Mouse (Mus musculus) kidney, adult 2 months (tissue): ENCODE measurements around the gene Osbpl2.

ENCODE experiments used
- CTCF ChIP-seq: fragments of 200-500 bp; conservative IDR thresholded peaks from 2 replicates; pipeline ENCODE4 v1.5.1; 2011; ENCODE audit warnings: low read depth, mild to moderate bottlenecking, control low read depth, low read length, moderate library complexity, mixed read lengths; ENCODE audit not compliant: insufficient read depth, insufficient read length
- POLR2A ChIP-seq: fragments of 200-500 bp; IDR thresholded peaks from one replicate; pipeline ENCODE4 v1.6.1; 2011; ENCODE audit warnings: low read depth, low read length, control low read depth

DNA sequence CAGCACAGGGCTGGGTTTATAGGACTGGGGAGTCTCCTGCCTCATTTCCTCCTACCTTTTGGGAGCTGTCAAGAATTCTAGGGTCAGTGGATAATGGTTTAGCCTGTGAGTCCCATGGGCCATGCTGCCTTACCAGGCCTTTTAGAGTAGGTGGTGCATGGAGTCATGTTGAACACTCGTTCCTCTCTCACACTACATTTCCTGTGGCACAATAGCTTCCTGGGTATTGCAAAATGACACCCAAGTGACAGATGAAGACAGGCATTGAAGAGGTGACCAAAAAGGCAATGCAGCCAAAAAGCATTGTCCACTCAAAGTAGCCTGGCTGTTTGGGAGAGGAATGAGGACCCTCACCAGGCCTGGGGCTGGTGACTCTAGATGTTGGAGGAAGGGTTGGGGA, 8.6 kb downstream of the Osbpl2 start:
- TF ChIP-seq CTCF (no peak), POLR2A (no peak)
